Mouse (Mus musculus): ENCODE data around the gene B9d1.

The B9d1 gene

DNA sequence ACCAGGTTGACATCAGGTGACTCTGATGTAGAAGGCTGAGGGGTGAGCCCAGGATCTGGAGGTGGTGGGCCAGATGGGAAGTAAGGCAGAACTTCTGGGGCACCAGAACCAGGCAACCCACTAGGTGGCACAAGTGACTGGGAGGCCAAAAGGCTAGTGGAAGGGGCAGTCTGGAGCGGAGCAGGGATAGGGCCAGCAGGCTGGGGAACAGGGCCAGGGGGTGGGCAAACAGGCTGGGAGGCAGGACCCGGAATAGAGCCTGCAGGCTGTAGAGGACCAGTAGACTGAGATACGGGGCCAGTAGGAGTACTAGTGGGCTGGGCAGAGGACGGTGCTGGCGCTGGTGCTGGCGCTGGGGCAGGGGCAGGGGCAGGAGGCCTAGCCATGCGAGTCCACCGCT, 15.1 kb upstream of the B9d1 start:
- DNase-seq = no peak

DNA sequence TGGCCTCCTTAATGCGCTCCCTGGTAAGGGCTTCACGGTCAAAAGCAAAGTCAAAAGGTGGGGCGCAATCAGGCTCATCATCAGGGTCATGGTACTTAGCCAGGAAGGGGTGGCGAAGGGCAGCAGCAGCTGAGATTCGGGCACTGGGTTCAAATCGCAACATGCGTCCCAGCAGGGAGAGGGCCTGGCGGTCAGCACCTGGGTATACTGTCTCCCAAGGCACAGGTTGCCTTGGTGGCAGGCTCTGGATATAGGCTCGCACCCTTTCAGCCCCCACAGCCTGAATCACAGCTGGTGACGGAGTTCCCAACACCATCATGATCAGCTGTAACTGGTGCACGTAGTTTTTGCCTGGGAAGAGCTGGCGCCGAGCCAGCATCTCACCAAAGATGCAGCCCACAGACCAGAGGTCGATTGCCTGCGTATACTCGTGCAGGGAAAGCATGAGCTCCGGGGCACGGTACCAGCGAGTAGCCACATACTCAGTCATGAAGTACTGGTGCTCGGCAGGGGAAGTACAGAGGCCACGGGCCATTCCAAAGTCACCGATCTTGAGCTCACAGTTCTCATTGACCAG, 13.9 kb upstream of the B9d1 start:
- no peak for DNase-seq

GRCm38 (mm10) chr11:61492749-61493401, 12.1 kb upstream of the B9d1 start:
- no peak for DNase-seq

DNA sequence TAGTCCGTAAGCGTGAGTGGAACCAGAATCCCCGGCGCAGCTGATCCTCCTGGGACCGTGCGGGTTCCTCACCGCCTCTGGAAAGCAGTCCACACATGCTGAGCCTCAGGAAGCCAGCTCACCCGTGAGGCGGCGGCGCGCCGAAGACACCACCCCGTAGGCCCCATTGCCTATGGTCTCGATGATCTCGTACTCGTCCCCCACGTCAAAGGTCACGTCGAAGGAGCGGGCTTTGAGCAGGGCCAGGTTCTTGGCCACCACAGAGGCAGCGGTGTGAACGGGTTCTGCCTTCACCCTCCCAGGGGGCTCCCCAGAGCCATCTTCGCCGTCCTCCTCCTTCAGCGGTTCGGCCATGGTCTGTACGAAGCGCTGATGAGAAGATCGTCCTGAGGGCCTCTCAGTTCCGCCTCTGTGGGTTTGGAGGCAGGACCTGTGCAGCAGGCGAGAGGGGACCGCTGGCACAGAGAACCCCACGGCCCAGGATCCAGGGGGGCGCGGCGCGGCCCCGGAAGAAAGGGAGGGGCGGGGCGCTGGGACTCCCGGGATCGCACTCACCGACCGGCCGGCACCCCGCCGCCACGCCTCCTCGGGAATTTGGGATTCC, 11.3 kb upstream of the B9d1 start:
- DNase-seq = peak; percentile 59

DNA sequence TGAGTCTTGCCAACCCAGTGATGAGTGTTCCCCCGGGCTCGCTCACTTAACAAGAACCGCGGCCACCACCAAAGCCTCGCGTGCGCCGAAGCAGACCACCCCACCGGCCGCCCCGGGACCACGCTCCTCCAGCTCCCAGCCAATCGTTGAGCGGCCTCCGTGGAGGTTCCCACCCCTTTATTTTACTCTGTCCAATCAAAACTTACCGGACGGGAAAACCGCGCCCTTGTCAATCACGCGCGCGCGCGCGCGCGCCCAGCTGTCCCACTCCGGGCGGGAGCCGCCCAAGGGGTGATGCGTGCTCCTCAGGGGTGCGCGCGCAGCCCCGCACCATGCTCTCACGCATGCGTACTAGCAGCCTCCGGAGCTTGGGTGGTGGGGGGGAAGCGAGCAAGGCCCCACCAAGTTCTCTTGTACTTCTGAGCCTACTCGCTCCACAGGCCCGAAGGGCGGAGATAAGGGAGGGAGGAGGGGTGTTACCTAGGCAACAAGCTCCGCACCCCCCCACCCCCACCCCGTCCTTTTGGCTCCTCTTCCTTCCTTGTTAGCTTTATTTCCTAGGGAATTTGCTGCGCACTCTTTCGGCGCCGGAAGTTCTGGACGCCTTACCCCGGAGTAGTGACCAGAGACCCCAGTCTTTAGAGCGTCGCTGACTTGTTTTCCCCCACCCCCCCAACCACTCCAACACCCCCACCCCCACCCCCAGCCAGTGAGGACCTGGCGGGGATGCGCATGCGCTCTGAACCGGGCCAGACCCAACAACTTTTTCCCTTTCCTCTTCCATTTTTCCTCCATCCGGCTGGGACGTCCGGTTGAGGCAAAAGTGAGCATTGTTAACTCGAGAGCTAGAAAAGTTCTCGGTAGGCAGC, 10.6 kb upstream of the B9d1 start, which contains the start of gene Mapk7:
Gene Mapk7 (minus strand): TSS at position 278 of the 869 bp plus-strand sequence.
- peak; percentile 100 for DNase-seq

- DNase-seq = no peak
Observed at GRCm38 (mm10) chr11:61495528-61495927, 9.4 kb upstream of the B9d1 start.

DNA sequence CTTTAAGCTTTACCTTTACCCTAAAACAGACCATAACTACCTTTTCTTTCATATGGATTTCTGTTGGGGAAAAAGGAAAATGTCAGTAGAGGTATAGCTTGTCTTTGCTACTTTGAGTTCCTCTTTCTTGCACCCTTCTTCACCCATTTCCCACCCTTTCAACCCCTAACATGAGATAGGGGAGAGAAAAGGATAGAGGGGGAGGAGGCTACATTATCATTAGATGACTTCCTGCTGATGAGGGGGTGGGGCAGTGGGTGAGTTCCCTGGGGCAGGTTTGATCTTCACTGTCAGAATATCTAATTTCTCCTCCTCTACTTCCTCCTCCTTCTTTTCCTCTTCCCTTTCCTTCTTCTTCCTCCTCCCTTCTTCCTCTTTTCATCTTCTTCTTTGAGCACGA, 7.5 kb upstream of the B9d1 start:
- no peak for DNase-seq

DNA sequence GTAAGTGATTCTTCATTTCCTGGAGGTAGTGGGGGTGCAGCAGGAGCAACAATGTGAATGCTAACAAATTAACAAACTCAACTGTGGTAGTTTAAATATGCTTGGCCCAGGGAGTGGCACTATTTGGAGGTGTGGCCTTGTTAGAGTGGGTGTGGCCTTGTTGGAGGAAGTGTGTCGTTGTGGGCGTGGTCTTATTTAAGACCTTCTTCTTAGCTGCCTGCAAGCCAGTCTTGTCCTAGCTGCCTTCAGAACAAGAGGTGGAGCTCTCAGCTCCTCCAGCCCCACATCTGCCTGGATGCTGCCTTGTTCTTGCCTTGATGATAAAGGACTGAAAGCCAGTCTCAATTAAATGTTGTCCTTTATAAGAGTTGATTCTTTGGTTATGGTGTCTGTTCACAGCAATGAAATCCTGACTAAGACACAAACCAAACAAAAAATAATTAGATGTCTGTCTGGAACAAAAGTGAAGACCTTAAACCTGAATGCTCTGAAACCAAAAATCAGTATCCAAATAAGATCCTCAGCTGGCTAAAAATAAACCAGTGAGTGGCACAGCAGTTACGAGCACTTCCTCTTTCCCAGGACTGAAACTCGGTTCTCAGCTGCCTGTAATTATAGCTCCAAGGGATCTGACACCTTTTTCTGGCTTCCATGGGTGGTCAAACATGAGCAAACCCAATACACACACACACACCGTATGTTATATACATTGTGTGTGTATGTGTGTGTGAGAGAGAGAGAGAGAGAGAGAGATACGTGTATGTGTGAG, 6.0 kb upstream of the B9d1 start:
- DNase-seq = no peak

DNA sequence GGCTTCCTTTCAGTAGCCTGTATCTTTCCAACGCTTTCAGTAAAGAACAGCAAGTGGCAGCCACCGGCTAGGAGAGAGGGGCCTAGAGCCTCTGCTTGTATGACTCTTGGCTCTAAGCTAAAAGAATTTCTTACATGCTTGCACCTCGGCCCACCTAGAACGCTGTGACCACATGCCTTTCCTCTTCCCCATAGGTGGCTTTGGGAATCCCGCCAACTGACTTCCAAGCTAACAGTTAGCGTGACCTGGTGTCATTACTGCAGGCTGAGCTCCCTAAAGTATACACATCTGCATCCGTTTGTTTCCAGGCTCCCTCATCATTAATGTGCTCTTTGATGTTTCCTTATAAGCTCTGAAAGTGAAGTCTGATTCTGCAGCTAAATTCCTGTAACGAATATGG, 1.0 kb upstream of the B9d1 start:
- DNase-seq = no peak

DNA sequence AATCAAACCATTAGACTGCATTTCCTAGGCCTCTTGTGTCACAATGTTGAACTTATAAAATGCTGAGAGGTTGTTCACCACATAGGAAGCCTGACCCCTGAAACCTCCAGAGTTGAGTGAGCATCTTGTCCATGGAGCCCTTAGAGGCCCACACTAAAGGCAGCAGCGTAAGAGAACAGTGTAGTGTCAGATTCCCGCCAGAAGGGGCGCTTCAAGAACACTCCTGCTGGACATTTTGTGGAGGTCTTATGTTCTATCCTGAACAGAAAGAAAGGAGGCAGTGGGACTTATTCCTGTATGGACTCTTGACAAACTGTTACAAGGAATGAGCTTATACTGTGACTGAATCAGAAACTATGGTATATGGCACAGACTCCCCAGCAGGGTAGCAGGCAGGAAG, 10.0 kb downstream of the B9d1 start:
- DNase-seq = peak; percentile 62

DNA sequence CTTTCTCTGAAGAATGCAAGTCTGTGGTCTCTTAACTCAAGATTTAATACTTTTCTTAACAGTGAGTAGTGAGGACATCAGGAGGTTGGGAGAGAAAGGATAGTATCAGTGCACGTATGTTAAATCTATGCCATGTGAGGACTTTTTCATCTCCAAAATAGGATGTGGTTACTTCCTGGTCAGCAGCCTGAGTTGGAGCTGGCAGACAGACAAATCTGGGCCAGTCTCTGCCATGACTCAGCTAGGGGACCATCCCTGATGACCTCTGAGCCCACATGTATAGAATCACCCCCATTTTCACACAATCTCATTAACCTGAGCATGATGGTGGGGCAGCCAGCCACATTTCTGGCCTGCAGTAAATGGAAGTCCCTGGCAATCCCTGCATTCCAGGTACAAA, 13.0 kb downstream of the B9d1 start:
- DNase-seq = no peak

DNA sequence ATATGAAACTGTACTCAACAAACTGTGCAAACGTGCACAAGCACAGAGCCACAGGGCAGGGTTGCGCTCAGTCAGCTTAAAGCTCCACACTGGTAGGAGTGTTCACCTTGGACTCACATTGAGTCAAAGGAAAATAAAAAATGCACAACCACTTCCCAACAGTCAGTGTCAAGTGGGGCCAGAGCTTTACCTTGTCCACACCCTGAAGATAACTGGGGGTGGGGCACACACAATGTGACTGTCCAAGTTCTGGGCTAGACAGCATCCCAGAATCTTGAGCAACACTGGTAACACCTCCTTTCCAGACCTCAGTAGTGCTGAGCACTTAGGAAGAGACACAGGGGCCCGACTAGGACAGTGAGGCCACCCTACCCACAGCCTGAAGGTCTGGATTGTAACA, 13.9 kb downstream of the B9d1 start:
- DNase-seq = no peak

DNA sequence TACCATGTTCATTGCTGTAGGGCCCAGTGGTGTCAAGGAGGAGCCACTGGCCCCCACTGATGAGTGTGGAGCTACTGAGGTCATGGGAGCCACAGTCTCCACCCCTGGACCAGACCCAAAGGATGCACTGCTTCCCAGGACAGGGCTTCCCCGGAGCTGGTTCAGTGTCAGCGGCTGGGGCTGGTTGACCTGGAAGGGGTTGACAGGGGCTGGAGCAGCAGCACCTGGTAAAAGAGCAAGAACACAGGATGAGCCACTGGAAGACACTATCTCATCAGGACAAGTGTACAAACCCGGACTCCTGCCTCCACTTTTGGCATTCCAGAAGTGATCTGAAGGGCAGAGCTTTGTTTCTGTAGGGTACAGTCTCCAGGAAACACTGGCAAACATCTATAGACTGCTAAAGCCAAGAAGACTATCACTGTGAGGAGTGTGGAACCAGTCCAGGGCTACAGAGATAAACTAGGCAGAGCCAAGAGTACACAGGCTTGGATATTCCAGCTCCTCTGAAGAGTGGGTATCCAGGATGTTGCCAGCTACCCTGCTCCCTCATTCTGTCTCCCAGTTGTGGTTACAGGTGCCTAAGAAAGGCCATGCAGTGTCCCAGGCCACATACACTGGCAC, 14.7 kb downstream of the B9d1 start:
- no peak for DNase-seq

DNA sequence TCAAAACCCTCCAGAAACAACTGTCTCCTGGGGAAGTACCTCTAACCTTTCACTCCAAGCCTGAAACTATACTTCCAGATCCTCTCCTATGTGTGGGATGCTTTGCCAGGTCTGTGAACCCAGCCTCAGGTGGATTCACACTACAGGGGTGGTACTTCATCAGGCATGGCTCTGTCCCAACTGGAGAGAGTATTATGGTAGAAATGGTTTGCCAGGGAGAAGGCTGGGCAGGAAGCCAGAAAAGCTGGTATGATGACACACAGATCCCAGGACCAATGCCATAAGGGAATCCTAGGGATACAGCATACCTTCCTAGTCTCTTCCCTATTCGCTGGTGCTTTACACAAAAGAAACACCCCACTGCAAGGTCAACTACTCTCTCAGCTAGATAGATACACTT, 21.9 kb downstream of the B9d1 start:
- no peak for DNase-seq

DNA sequence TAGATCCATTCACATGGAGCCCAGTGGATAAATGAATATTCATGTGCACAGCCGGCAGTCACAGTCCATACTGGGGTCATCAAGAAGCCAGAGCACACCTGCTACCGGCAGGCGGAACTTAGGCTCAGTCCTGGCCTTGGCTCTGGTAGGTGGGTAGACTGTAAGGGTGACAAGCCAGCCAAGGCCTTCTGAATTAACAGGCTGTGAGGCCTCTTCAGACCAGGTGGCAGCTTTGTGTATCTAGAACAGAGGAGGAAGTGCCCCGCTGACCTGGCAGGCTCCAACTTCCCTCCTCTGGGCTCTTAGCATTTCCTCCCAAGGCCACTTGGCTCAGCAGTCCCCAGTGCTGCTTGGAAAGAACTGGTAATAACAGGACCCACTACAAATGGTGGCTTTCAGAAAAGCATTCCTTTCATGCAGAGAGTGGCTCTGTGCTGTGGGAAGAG, 24.3 kb downstream of the B9d1 start:
- peak; percentile 23 for DNase-seq

DNA sequence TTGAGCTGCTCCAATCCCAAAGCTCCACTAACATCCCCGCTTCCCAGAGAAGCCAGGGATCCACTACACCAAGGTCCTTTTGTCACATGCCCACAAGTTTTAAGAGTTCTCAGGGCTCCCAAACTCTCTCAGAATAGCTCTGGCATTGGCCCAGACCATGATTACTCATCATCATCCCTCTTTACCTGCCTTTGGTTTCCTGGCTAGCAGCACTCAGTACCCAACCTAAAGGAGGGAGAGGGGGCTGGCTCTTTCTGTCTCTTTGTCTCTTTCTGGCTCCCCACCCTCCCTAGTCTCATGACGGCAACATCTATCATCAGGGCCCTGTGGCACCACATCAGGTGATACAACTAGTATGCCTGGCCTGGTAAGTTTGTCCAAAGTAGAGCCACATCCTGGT, 27.9 kb downstream of the B9d1 start:
- DNase-seq = no peak

DNA sequence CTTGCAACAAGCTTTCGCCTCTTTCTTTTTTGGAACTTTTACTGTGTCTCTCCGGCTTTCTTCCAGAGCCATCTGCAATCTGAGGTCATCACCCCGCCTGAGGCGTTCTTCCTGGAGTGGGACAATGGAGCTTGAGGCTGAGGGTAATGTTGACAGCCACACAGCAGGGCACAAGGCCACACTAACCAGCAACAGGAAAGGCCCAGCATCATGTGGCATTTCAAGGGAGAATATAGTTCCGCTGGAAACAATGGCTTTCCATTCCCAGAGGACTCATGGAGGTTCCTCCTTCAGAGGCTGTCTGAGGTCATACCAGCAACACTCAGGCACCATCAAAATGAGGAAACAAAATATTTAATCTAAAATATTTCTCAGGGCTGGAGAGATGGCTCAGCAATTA, 28.6 kb downstream of the B9d1 start:
- peak; percentile 20 for DNase-seq

GRCm38 (mm10) chr11:61535530-61535929, 30.6 kb downstream of the B9d1 start:
- DNase-seq = no peak

- no peak for DNase-seq
Observed at GRCm38 (mm10) chr11:61536952-61537351, 32.0 kb downstream of the B9d1 start.

DNA sequence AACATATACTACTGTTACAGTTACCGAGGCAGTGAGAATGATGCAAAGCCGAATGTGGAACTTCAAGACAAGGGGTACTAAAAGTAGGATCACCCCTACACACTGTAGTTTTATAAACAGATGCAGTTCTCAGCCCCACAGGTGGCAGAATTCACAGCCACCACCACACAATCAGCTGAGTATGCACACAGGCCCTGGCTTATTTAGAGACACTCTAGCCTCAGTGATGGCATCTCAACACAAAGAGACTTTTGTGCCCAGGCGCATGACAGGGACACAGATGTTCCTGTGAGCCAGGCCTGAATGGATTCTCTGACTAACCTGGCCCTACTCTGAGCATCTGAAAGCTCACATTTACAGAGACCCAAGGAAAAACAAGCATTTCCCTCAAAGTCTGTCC, 32.4 kb downstream of the B9d1 start:
- DNase-seq = no peak

DNA sequence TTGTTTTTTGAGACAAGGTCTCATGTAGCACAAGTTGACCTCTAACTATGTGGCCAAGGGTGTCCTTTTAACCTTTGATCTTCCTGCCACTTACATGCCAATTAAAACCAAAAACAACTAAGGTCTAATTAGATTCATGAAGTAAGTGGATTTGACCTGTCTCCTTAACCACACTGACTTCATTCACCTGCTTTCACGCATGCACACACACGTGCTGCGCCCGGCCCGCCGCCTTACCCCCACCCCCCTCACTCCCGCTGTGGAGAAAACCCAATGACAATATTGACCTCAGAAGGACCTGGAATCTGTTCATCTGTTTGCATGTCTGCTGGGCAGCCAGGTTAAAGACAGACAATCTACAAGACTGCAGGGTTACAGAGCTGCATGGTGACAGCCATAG, 35.7 kb downstream of the B9d1 start:
- no peak for DNase-seq

DNA sequence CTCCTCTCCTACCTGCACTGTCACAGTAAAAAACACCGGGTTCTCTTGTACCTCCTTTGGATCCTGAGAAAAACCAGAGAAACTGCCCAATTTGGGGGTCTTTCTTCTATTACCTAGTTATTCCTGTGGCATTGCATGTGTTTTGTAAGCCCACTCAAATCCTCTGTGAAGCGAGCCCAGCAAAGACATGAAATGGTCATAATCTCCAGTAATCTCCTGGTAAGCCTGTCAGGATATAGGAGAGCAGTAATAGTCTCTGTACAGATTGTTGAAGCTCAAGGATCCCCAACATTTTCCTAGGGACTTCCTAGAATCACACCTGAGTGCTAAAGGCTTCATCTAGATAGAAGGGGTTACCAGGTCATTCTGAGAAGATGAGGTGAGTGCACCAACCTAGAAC, 36.2 kb downstream of the B9d1 start:
- DNase-seq = no peak

Data from embryo, embryonic 11 days (tissue).